Mouse (Mus musculus): ENCODE data around the gene Yeats2. TPM values are rescaled to one million over a fixed set of nuclear protein-coding genes. Genes with fewer than 3 reads are reported as not detected.
A peak's percentile ranks its signal among the peaks of the same experiment; 100 is the strongest.
"Not testable (repeated sequence)": the region's sequence is repeated elsewhere in the genome, so short reads cannot be mapped to it uniquely, and the experiment has no call there.

Yeats2 gene
- 10 to 100 TPM; 42.4 to 44.2 TPM for total RNA-seq (2021)
- long read RNA-seq, experiment 1, full-length matches to known transcripts, result 3 of 12 reads
- long read RNA-seq, experiment 1, partial matches to known transcripts, result 4 of 12 reads
- long read RNA-seq, experiment 1, other reads (novel, unspliced or antisense), result 5 of 12 reads
- long read RNA-seq, experiment 2, full-length matches to known transcripts, result 4 of 14 reads
- long read RNA-seq, experiment 2, partial matches to known transcripts, result 4 of 14 reads
- long read RNA-seq, experiment 2, other reads (novel, unspliced or antisense), result 6 of 14 reads

DNA sequence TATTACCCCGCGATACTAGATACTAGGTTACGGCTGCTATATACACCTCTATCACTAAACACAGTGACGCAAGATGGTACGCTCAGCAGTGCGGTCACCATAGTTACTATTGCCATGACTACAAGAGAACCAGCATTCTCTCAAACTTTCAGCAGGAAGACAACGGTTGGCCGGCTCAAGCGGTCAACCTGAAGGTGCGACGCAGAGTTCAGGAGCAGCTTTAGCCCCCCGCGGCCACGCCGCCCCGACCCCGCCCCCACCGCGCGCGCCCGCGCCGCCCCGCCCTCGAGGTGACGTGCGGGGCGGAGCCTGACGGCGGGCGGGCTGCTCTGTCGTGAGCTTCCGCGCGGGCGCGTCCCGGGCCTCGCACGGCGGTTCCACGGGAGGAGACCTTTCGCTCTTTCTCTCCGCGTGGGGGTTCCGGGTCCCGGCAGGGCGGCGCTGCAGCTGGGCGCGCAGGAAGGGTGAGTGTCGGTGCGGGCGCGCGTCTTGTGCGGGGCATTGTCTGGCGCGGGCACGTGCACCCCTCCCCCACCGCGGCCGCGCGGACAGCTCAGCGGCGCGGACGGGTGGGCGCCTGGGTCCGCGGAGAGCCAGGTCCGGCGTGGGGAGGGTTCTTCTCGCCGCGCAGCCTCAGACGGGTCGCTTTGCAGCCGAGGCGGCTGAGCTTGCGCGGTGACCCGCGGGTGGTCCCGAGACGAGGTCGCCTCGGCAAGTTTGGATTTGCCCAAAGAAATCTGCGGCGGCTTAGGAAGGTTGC is at the start of gene Yeats2:
Yeats2 (plus strand) TSS at position 292 of the 760 bp plus-strand sequence.
- peak; percentile 81 to 90 for DNase-seq (ENCODE audit: low spot score in 2 of 2)

DNA sequence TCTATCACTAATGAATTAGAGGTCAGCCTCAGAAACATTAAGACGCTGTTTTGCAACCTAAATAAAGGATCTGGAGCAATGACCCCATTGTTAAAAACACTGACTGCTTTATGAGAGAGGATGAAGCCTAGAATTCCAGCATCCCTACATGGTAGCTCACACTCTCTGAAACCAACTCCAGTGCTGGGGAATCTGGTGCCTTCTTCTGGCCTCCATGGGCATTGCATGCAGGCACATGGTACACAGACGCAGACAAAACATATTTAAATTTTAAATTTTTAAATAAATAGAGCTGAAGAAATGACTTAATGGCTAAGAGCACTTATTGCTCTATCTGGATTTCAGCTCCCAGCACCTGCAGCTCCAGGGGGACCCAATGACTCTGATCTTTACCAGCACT is 44.9 kb upstream of the Yeats2 start:
- DNase-seq (ENCODE audit: low spot score in 2 of 2), result no peak

DNA sequence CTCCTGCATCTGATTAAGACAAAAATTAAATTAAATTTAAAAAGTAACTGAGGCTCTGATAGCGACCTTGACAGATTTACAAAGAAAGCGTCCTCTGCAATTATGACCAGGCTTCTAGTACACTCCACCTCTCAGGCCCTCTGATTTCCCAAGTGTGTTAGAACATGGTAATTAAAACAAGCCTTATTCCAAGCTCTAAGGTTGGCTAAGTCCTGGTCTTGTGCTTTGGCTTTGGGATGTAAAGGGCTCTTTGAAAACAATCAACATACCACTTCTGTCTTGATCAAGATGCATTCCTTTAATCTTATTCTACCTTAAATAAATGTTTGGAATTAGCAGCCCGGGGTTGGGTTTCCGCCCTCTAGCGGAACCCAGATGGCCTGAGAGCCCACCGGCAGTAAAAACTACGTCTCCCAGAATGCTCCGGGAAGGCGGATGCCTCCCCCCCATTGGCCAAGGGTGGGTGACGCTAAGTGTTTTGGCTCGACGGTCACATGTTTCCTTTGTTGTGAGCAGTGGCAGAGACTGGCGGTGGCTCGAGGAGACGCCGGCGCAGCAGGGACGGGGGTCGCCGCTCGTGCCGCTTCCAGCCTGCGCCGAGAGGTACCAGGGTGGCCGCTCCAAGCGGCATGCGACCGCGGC is 43.7 kb upstream of the Yeats2 start, which contains the start of gene Klhl24:
Klhl24 (plus strand) TSS at position 474 of the 642 bp plus-strand sequence.
- DNase-seq (ENCODE audit: low spot score in 2 of 2), result peak; percentile 91 to 97

DNA sequence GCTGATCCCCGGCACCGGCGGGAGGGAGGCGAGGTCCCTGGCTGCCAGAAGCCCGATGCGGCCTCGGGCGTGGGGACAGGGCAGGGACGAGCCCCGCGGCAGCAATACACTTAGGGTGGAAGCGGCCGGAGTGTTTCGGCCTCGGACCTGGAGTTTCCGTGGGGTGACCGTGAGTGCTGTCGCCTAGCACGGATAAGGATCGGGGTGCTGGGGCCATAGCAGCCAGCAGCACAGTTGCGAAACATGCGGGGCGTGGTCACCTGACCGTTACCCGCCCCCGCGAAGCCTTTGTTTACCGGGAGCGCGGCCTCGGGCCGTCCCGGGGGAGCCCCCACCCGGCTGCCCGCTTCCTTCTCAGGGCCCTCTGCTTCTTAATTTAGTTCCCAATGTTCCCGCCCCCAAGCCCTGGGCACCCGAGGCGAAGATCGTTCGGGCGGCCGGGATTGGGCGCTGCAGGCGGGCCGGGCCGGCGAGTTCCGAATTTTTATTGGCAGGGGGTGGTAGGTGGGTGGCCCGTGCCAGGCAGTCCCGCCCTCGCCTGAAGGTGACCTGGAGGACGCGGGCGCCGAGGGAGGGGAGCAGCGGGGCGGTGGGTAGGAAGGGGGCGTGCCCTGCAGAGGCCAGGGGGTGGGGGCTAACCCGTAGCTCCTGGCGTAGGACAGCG is 43.0 kb upstream of the Yeats2 start:
- DNase-seq (ENCODE audit: low spot score in 2 of 2), result peak; percentile 86 to 94

DNA sequence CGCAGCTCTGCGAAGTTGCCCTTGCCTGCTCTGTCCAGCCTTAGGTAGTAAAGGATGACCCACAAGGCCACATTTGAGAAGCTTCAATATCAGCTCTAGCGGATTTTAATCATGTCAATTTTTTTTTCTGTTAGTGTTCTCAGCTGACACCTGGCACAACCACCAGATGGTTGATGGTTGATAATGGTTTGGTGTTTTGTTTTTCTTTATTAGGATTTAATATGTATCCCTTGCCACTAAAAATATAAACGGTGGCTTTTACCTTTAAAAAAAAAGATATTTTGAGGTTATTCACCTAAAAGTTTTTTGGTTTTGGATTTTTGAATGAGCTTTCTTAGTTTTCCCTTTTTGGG is 42.5 kb upstream of the Yeats2 start:
- DNase-seq (ENCODE audit: low spot score in 2 of 2), result no peak

DNA sequence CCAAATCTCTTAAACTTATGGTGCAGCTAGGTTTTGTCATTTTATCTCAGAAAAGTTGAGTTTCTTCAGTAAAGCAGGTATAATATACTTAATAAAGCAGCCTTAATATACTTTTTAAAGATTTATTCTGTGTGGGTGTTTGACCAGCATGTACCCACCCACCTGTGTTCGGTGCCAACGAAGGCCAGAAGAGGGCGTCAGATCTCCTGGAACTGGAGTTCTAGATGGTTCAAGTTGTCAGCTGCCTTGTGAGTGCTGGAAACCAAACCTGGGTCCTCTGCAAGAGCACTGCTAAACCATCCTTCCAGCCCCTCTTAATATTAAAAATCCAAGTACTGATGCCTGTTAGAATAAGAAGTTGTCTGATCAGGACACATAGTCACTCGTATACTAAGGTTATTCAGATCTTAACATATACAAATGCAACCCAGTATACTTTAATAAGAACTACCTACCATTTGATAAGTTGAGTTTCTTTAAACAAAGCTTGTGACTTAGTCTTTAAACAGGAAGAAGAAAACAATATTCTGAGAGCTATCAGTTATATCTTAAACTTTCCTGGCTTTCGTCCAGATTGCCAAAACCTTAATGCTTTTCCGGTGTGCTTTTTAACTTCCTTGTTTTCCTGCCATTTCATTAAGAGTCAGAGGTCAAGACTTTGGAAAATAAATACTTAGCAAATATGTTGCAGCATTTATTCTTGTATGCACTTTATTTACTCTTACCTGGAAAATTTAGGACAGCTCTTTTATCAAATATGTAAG is 41.8 kb upstream of the Yeats2 start:
- no peak for DNase-seq (ENCODE audit: low spot score in 2 of 2)

DNA sequence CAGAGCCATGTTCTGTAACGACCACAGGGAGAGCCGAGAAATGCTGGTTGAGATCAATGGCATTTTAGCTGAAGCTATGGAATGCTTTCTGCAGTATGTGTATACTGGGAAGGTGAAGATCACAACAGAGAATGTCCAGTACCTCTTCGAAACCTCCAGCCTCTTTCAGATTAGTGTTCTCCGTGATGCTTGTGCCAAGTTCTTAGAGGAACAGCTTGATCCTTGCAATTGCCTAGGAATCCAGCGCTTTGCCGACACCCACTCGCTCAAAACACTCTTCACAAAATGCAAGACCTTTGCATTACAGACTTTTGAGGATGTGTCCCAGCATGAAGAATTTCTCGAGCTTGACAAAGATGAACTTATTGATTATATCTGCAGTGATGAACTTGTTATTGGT is 33.9 kb upstream of the Yeats2 start:
- peak in 1 of 2 experiments; percentile 12 for DNase-seq (ENCODE audit: low spot score in 2 of 2)

DNA sequence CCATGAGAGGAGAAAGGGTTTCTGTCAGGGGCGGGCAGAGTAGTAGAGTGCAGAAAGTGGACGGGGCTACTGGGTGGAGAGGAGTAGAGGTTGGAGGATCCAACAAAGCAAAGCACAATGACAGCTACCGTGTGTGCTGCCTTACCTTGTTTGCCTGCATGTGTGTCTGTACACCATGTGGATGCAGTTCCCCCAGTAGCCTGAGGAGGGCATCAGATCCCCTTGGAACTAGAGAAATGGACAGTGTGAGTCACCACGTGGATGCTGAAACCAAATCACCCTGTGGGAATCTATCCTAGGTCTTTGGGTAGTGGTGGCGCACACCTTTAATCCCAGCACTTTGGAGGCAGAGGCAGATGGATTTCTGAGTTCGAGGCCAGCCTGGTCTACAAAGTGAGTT is 31.9 kb upstream of the Yeats2 start:
- no peak for DNase-seq (ENCODE audit: low spot score in 2 of 2)

DNA sequence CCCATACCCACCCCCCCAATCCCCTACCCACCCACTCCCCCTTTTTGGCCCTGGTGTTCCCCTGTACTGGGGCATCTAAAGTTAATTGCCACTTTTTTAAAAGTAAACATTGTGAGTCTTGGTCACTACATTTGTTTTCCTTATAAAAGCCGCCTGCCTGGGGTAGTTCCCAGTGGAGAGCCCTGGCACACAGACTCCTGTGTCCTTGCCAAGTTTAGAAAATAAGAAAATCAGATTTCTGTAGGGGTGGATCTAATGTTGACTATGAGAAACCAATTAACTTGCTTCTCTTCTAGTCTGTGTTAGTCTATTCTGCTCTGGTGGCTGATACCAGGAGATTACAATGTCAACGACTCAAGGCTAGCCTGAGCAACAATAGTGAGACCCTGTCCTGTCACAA is 28.2 kb upstream of the Yeats2 start:
- DNase-seq (ENCODE audit: low spot score in 2 of 2), result peak in 1 of 2 experiments; percentile 31

DNA sequence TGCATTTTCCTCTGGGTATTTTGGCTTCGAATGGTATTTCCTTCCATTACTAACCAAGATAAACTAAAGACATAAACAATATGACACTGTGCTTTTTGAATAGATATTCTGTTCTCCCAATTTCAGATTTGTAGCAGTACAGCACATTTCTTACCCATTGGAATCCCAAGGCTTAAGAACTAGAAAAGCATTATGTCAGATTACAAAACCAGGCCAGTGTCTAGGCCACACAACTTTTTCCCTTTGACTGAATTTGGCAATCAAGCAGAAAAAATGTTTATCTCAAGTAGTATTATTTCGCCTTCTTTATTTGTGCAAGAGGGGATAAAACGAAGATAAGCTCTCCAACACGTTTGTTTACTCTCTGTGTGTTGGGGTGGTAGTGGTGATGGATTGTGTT is 24.8 kb upstream of the Yeats2 start:
- no peak for DNase-seq (ENCODE audit: low spot score in 2 of 2)

DNA sequence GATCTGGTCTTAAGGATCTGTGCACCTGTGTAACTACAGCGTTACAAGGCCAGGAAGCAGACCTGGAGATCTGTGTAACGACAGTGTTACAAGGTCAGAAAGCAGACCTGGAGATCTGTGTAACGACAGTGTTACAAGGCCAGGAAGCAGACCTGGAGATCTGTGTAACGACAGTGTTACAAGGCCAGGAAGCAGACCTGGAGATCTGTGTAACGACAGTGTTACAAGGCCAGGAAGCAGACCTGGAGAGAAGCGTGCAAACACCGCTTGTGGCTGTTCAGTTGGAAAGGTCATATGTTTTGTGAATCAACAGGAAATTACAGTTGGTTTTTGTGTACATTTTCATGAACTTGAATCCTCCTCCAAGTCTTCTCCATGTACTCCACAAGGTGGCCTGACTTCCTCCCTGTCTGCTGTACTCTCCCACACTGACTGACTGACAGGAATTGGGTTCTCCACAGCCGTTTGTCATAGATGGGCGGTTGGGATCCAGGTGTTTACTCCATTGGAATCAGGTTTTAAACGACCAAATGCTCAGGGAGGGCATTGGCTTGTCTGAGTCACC is 14.5 kb upstream of the Yeats2 start:
- not testable (repeated sequence) for DNase-seq (ENCODE audit: low spot score in 2 of 2)

DNA sequence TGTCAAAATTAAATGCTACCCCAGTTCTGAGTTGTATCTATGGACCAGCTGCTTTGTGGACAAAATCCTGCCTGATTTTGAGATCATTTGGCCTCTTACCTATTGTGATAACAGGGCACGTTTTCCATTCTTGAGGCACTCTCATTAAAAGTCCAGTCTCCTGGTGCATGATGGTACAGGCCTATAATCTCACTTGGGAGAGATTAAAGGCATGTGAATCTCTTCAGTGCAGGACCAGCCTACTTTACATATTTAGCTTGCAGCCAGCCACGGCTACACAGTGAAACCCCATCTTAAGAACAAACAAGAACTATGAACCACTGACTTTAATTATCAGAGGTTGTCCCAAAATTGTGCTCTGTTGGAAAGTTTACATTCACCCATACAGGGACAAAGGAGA is 10.5 kb upstream of the Yeats2 start:
- no peak for DNase-seq (ENCODE audit: low spot score in 2 of 2)

DNA sequence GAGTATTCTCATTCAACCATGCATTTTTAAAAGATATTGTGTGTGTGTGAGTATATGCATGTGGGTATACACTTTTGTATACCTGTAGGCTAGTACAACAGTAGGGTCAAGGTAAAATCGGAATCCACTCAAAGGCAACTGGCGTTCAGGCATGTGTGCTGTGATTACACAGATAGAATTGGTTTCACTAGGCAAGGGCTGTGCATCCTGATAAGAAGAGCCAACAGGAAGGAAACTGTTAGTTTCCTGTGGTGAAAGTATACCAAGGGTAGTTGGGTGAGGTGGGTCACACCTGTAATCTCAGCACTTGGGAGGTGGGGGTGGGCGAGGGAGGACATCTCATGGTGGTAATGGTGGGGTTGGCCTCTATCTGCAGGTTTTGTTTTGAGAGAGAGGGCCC is 3.7 kb downstream of the Yeats2 start:
- DNase-seq (ENCODE audit: low spot score in 2 of 2), result no peak

DNA sequence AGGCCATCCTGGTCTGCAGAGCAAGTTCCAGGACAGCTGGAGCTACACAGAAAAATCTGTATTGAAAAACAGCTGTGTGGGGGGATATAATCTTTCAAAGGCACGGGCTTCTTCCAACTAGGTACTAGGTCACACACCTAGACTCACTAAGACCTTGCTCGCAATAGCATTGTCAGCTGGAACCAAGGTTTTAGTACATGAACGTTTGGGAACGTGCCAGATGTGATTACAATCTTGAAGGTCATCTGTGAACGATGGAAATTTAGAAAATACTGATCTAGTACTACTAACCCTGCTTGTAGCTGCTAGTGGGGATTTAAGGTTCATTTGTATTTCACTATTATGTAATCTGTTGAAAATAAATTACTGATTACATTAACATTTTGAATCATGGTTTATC is 11.1 kb downstream of the Yeats2 start:
- DNase-seq (ENCODE audit: low spot score in 2 of 2), result no peak

DNA sequence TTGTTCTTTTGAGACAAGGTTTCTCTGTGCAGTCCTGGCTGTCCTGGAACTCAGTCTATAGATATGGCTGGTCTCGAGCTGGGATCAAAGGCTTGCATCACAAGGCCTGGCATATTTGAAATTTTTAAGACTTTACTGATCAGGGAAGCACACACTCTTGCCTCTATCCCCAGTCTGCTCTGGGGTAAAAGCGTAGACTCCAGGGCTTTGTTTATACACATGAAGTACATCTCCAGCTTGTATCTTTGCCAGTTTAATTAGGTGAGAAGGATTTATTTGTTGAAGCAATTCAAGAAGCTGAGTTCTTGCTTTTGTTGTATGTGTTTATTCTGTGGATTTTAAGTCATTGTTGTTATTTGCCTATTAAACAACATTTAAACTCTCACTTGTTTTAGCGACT is 12.9 kb downstream of the Yeats2 start:
- DNase-seq (ENCODE audit: low spot score in 2 of 2), result no peak

DNA sequence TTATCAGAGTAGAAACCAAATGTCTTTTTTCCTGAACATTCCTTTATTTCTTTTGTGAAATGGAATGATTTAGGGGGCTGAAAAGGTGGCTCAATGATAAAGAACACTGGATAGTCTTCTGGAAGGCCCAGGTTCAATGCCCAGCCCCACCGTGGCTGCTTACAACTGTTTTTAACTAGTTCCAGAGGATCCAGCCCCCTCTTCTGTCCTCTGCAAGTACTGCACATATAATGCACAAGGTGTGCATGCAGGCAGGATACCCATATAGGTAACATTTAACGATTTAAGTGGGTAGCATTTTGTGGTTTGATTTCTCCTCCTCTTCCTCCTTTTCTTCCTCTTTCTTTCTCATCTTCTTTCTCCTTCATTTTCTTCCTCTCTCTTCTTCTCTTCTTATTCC is 19.3 kb downstream of the Yeats2 start:
- no peak for DNase-seq (ENCODE audit: low spot score in 2 of 2)

DNA sequence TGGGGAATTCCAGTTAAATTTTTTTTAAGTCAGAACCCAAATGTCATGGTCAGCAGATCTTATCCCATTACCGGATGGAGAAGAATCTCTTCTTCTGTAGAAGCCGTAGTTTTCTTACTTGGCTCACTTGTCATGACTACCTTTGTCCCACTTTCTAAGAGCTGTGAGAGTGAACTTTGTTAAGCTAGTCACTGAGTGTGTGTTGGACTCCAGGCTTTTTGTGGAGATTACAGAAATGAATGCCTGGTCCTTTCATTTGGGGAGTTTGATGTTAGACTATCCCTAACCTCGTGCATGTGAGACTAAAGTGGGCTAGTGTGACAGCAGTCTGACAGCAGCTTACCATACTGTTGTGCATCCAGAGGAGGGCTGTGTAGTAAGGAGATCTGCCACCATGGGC is 28.2 kb downstream of the Yeats2 start:
- no peak for DNase-seq (ENCODE audit: low spot score in 2 of 2)

DNA sequence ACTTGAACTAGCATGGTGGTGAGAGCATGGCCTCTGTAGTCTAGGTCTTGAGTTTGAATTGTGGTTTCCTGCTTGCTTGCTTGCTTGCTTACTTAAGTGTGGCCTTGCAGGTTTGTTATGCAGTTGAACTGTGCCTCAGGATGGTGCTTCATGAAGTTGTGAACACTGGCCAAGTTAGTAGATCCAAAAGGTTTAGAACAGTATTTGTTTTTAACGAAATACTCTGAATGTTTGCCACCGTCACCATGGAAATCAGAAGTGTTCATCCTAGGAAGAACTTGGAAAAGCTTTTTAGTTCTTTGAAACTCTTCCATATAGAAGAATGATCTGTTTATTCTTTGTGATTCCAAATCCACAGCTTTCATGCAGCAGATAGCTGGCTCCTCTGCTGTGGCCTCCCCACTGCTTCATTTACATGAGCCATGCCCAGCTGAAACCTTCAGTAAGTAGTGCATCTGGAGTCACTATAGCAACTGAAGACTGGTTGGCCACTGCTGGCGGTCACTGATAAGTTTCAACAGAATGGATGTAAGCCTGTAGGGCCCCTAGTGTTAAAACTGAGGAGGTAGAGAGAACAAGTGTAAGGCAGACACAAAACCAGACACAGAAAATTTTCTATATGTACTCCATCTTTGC is 28.7 kb downstream of the Yeats2 start:
- peak in 1 of 2 experiments; percentile 45 for DNase-seq (ENCODE audit: low spot score in 2 of 2)

DNA sequence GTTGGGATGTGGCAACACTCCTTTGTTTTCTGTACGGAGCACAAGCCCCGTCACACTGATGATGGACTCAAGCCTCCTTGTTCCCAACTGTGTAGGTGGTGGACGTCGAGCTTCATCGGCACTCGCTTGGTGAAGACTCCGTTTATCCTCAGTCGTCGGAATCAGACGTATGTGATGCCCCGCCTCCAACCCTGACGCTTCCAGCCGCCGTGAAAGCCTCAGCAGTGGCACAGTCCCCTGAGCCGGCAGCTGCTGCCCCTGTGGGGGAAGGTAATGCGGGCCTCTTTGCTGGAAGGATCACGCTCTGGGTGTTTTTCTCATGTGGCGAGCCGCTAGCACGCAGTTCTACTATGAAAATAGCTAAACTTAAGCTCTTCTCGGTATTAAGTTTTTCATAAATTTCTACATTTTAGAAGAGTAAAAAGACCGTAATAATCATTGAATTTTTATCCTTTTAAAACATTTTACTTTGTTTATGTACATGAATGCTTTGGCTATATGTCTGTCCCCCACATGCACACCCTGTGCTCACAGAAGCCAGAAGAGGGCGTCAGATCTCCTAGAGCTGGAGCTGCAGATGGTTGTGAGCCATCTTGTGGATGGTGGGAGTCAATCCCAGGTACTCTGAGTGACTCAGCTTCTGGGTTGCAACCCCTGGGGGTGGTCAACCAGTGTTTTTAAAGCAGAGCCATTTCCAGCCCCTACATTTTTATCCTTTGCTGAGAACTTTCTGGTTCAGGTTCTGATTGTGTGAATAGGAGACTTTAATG is 38.7 kb downstream of the Yeats2 start:
- no peak for DNase-seq (ENCODE audit: low spot score in 2 of 2)

Measured in layer of hippocampus, postnatal 14 days (tissue).